Comparison of ENCODE assay signal across 17 mouse cellular contexts in the genomic region with DNA sequence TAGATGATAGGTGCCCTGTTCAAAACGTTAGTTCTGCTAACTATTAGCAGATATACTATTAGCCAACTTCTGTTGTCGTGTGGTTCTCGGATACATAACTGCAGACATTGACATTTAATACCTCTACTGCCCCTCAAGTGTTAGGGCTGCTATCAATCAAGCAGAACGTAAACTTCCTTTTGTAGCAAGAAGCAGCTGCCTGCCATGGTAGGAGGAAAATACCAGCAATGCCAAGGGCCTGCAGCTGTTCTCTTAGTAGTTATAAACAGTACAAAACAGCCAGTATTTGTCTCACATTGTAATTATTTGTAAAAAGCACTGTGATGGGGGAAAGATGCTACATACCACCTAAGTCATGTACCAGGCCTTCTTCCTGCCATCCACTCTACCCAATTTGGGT. TPM values are rescaled to one million over a fixed set of nuclear protein-coding genes. Genes with fewer than 3 reads are reported as not detected.
A peak's percentile ranks its signal among the peaks of the same experiment; 100 is the strongest.
DNase-seq lines count a peak whose midpoint lies in the region; ATAC-seq and TF ChIP-seq lines count a peak whose summit lies in the region.
"Had no signal": no experiment of that assay in that cellular context is flagged by ENCODE, and none has a peak within 500 bp of the region (broad histone marks: within the 10 kb centered on the region; RNA-seq: fewer than 3 reads in every experiment).

No protein-coding gene starts in this region.

- no peak overlapping the region for H3K27ac ChIP-seq in limb, embryonic 14.5 days (replicated peaks; ENCODE audit: low read depth, low read length)
- H3K27ac ChIP-seq in limb, embryonic 10.5 days = no peak overlapping the region
- no peak overlapping the region for H3K27ac ChIP-seq in embryonic facial prominence, embryonic 14.5 days (replicated peaks; ENCODE audit: low read depth, low read length)
- H3K27ac ChIP-seq: forebrain, embryonic 15.5 days; heart, embryonic 13.5 days; hindbrain, embryonic 15.5 days had no signal

- H3K36me3 ChIP-seq in limb, embryonic 14.5 days (ENCODE audit: control insufficient read depth, insufficient read depth, low read length) = no peaks in the 10 kb centered on the region
- no peaks in the 10 kb centered on the region for H3K36me3 ChIP-seq in limb, embryonic 10.5 days
- no peaks in the 10 kb centered on the region for H3K36me3 ChIP-seq in embryonic facial prominence, embryonic 14.5 days (ENCODE audit: control insufficient read depth, insufficient read depth, low read length)
- H3K36me3 ChIP-seq: forebrain, embryonic 15.5 days; heart, embryonic 13.5 days; hindbrain, embryonic 15.5 days had no signal

- H3K4me3 ChIP-seq in limb, embryonic 14.5 days (replicated peaks; ENCODE audit: low read length) = no peak overlapping the region
- no peak overlapping the region for H3K4me3 ChIP-seq in limb, embryonic 10.5 days
- no peak overlapping the region for H3K4me3 ChIP-seq in embryonic facial prominence, embryonic 14.5 days (ENCODE audit: low read depth, low read length)
- H3K4me3 ChIP-seq: forebrain, embryonic 15.5 days; heart, embryonic 13.5 days; hindbrain, embryonic 15.5 days had no signal

- 28% methylated on average over 4 of the region's 4 CpGs for WGBS in limb, embryonic 14.5 days
- WGBS in limb, embryonic 10.5 days = 35% methylated on average over 4 of the region's 4 CpGs
- 20% methylated on average over 4 of the region's 4 CpGs for WGBS in embryonic facial prominence, embryonic 14.5 days

- no peak overlapping the region for H3K9ac ChIP-seq in limb, embryonic 14.5 days (ENCODE audit: low read depth, low read length, severe bottlenecking)
- H3K9ac ChIP-seq in embryonic facial prominence, embryonic 14.5 days (ENCODE audit: low read depth, low read length) = no peak overlapping the region
- H3K9ac ChIP-seq: forebrain, embryonic 15.5 days; heart, embryonic 13.5 days; hindbrain, embryonic 15.5 days had no signal

- no peak for TF ChIP-seq POLR2A in limb, embryonic 14.5 days (IDR thresholded peaks at IDR 0.05; ENCODE audit: borderline replicate concordance, extremely low read depth, insufficient read depth, insufficient read length)

- ATAC-seq in limb, embryonic 14.5 days (ENCODE audit: low FRiP score, low read depth) = no peak
- ATAC-seq in embryonic facial prominence, embryonic 14.5 days (ENCODE audit: low read depth) = no peak
- ATAC-seq: forebrain, embryonic 15.5 days; intestine, embryonic 16.5 days had no signal

- DNase-seq in embryo, embryonic 10.5 days (ENCODE audit: low spot score) = peak; percentile 7
- no peak for DNase-seq in embryo, embryonic 10 days (ENCODE audit: low spot score)
- peak; percentile 19 for DNase-seq in limb, embryonic 14.5 days (ENCODE audit: low spot score)
- no peak for DNase-seq in limb, embryonic 10.5 days (ENCODE audit: low spot score)
- peak; percentile 57 for DNase-seq in embryonic facial prominence, embryonic 14.5 days (ENCODE audit: low spot score)
- DNase-seq in ovary, postnatal 36 days (ENCODE audit: low spot score) = no peak
- no peak for DNase-seq in kidney, postnatal 36 days
- DNase-seq: adrenal gland, postnatal 10 days; cerebellum, adult 11-12 months; cerebellum, adult 9-10 months; cerebellum, postnatal 25 days; gastrocnemius, postnatal 10 days; heart, postnatal 36 days had no signal

- H3K9me3 ChIP-seq in limb, embryonic 14.5 days (ENCODE audit: control insufficient read depth, low read length) = no peaks in the 10 kb centered on the region
- no peaks in the 10 kb centered on the region for H3K9me3 ChIP-seq in limb, embryonic 10.5 days (replicated peaks)
- no peaks in the 10 kb centered on the region for H3K9me3 ChIP-seq in embryonic facial prominence, embryonic 14.5 days (ENCODE audit: control insufficient read depth, low read length)
- H3K9me3 ChIP-seq: forebrain, embryonic 15.5 days; heart, embryonic 13.5 days; hindbrain, embryonic 15.5 days had no signal

- H3K4me1 ChIP-seq in limb, embryonic 14.5 days (ENCODE audit: control insufficient read depth, insufficient read depth, low read length) = no peaks in the 10 kb centered on the region
- H3K4me1 ChIP-seq in limb, embryonic 10.5 days = peaks cover 4% of the 10 kb centered on the region; the same call in 1 of the 2 replicates
- H3K4me1 ChIP-seq in embryonic facial prominence, embryonic 14.5 days (ENCODE audit: control insufficient read depth, insufficient read depth, low read length) = no peaks in the 10 kb centered on the region
- H3K4me1 ChIP-seq: forebrain, embryonic 15.5 days; heart, embryonic 13.5 days; hindbrain, embryonic 15.5 days had no signal

- H3K4me2 ChIP-seq in limb, embryonic 14.5 days (replicated peaks; ENCODE audit: low read depth, low read length, severe bottlenecking) = no peak overlapping the region
- no peak overlapping the region for H3K4me2 ChIP-seq in embryonic facial prominence, embryonic 14.5 days (ENCODE audit: low read depth, low read length)
- H3K4me2 ChIP-seq: forebrain, embryonic 15.5 days; heart, embryonic 13.5 days; hindbrain, embryonic 15.5 days had no signal

- H3K27me3 ChIP-seq in limb, embryonic 14.5 days (ENCODE audit: control insufficient read depth, insufficient read depth, low read length) = no peaks in the 10 kb centered on the region
- 0 out of 2 replicates have a peak, but pooled peaks cover 4% of the 10 kb centered on the region for H3K27me3 ChIP-seq in limb, embryonic 10.5 days (ENCODE audit: low read depth, poor library complexity, severe bottlenecking)
- H3K27me3 ChIP-seq in embryonic facial prominence, embryonic 14.5 days (replicated peaks; ENCODE audit: control insufficient read depth, insufficient read depth, low read length) = no peaks in the 10 kb centered on the region
- H3K27me3 ChIP-seq: forebrain, embryonic 15.5 days; heart, embryonic 13.5 days; hindbrain, embryonic 15.5 days had no signal

RNA-seq across cellular contexts. Expression of a gene that starts 6.7 kb away (rescaled TPM):
- polyA plus RNA-seq in limb, embryonic 14.5 days (2012; rRNA removed) = 24.3 and 28.5 TPM in 2 replicates
- 35.9 and 40.3 TPM in 2 replicates for polyA plus RNA-seq in limb, embryonic 14.5 days (2014; fragmentation: Nextera tagmentation; extraction: Ambion mirVana)
- 15.8 and 17.5 TPM in 2 replicates for polyA plus RNA-seq in limb, embryonic 10.5 days (2016; fragmentation: Nextera tagmentation; extraction: Ambion mirVana)
- polyA plus RNA-seq in embryonic facial prominence, embryonic 14.5 days (2014; fragmentation: Nextera tagmentation; extraction: Ambion mirVana) = 35.8 and 36.0 TPM in 2 replicates

Comparison
In these comparisons a context has a peak if more than half of its experiments do, and no peak if none do; other contexts are left out.
1. DNase-seq: peak in embryo, embryonic 10.5 days (single experiment), limb, embryonic 14.5 days (single experiment) and embryonic facial prominence, embryonic 14.5 days (single experiment); none in embryo, embryonic 10 days (single experiment), limb, embryonic 10.5 days (single experiment), ovary, postnatal 36 days (single experiment) and kidney, postnatal 36 days (0 of 2).